Mouse (Mus musculus) heart, embryonic 10.5 days (tissue): ENCODE results near the gene Gabrp. TPM values are rescaled to one million over a fixed set of nuclear protein-coding genes. Genes with fewer than 3 reads are reported as not detected.

Experiments
- DNase-seq: peaks from one replicate; pipeline ENCODE4 v3.0.0-alpha.2; 2017; ENCODE audit warnings: low spot score
- H3K27ac ChIP-seq: fragments of 300-500 bp; sonication (generic); 2 replicates; pipeline ENCODE4 v1.5.1; 2016; ENCODE audit warnings: mild to moderate bottlenecking
- H3K27me3 ChIP-seq: fragments of 300-500 bp; sonication (generic); 2 replicates; pipeline ENCODE4 v1.6.1; 2016; ENCODE audit warnings: mild to moderate bottlenecking; ENCODE audit not compliant: poor library complexity, insufficient read depth, severe bottlenecking
- H3K36me3 ChIP-seq: fragments of 300-500 bp; sonication (generic); 2 replicates; pipeline ENCODE4 v1.6.1; 2016; ENCODE audit warnings: mild to moderate bottlenecking, moderate library complexity
- H3K4me1 ChIP-seq: fragments of 300-500 bp; sonication (generic); 2 replicates; pipeline ENCODE4 v1.6.1; 2016; ENCODE audit warnings: mild to moderate bottlenecking
- H3K4me3 ChIP-seq: fragments of 300-500 bp; sonication (generic); 2 replicates; pipeline ENCODE4 v1.5.1; 2016; ENCODE audit warnings: mild to moderate bottlenecking, moderate library complexity
- H3K9me3 ChIP-seq: fragments of 300-500 bp; sonication (generic); 2 replicates; pipeline ENCODE4 v1.6.1; 2016; ENCODE audit warnings: mild to moderate bottlenecking, moderate library complexity
- WGBS: fragments of 180-500 bp; shearing (Covaris S2); methylation state at CpG from one replicate; pipeline ENCODE4 v1.1.7; 2016; 5-methylcytosine and 5-hydroxymethylcytosine counted together
- polyA plus RNA-seq: library from polyadenylated mRNA; unstranded; fragments of >200 nt; fragmentation: Nextera tagmentation; extraction: Ambion mirVana; gene quantifications from 2 replicates; pipeline ENCODE4 v1.2.1, GENCODE M21; 2016

Gabrp gene
- polyA plus RNA-seq, 1 experiment from 2014 or later, result 3.6 TPM

DNA sequence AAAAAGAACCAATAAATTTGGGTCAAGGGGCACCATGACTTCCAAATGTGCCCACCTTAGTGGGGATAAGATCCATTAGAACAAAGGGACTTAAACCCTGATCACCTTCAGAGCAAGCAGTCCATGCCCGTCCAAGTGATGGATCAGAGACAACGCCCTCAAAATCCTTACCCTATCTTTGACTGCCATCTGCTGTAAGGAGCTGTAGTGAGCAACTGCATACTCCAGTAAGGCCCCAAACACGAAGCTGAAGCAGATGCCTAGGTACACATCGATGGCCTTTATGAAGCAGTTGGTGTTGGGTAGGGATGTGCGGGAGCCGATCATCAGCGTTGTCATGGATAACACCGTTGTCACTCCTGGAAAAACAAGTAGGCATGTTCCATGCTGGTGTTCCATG is 24.6 kb downstream of the Gabrp start:
- Histone ChIP-seq H3K27ac (no peak overlapping the region), H3K27me3 (no peaks in the 10 kb centered on the region), H3K36me3 (no peaks in the 10 kb centered on the region), H3K9me3 (no peaks in the 10 kb centered on the region), H3K4me1 (peaks cover 4% of the 10 kb centered on the region; the same call in 1 of the 2 replicates), H3K4me3 (no peak overlapping the region)
- 77% methylated on average over 8 of the region's 8 CpGs for WGBS
- no peak for DNase-seq

DNA sequence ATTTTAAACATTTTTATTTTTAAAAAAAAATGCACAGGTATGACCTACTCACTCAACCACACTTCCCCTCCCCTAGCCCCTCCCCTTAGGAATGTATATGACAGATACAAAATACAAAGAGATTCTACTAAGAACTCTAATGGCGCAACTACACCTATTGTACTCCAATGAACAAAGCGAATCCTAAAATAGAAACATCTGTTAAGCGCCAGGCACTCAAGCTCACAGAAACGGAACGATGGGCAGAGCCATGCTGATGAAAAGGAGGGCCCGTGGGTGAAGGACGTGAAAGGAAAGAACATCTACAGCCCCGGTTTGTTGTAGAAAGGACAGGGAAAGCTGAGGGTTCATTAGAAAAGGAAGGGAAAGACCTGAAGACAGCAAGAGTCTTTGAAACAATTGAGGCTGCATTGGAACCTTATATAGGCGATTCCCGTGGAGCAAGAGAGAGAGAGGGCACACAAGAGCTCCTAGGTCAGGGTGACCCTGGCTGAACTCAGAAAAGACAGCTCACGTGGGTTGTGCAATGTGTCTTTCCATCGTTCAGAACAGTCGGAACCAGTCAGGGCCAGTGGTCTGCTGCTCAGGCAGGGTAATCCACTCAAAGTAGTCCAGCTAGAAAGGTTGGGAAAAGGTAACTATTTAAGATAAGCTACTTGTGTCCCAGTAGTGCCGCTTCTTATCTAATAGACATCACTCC is 27.7 kb downstream of the Gabrp start:
- no peak for DNase-seq
- no peaks in the 10 kb centered on the region for H3K27me3 ChIP-seq
- 53% methylated on average over 14 of the region's 14 CpGs for WGBS
- no peak overlapping the region for H3K4me3 ChIP-seq
- no peaks in the 10 kb centered on the region for H3K36me3 ChIP-seq
- H3K9me3 ChIP-seq, result no peaks in the 10 kb centered on the region
- peaks cover 4% of the 10 kb centered on the region; the same call in 1 of the 2 replicates for H3K4me1 ChIP-seq
- H3K27ac ChIP-seq, result no peak overlapping the region

DNA sequence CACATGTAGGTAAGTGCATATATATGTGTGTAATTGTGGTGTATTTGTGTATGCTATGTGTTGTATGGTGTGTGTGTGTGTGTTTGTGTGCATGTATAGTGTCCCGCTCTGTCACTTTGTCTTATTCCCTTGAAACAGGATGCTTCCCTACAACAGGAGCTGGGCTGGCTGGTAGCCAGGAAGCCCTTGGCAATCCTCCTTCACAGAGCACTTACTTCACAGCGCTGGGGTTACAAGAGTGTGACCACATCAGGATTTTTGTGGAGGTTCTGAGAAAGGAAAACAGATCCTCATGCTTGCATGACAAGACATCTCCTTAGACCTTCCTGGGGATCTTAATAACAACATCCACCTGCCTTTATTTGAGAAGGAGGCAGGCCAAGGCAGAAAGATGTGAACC is 31.4 kb downstream of the Gabrp start:
- Histone ChIP-seq H3K4me3 (no peak overlapping the region), H3K4me1 (peaks cover 4% of the 10 kb centered on the region; the same call in 1 of the 2 replicates), H3K27ac (no peak overlapping the region), H3K27me3 (no peaks in the 10 kb centered on the region), H3K36me3 (no peaks in the 10 kb centered on the region), H3K9me3 (no peaks in the 10 kb centered on the region)
- DNase-seq, result no peak
- 83% methylated on average over 2 of the region's 2 CpGs for WGBS

DNA sequence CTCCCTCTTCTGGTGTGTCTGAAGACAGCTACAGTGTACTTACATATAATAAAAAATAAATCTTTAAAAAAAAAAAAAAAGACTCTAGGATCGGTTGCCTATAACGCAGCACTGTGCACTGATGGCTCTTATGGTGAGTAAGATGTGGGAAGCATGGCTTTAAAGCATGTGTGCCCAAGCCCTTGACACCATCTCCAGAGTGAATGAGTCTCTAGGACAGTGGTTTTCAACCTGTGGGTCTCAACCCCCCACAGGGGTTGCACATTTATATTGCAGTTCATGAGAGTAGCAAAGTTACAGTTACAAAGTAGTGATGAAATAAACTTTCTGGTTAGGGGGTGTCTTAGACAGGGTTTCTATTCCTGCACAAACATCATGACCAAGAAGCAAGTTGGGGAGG is 33.8 kb downstream of the Gabrp start:
- Histone ChIP-seq H3K9me3 (no peaks in the 10 kb centered on the region), H3K4me3 (no peak overlapping the region), H3K36me3 (no peaks in the 10 kb centered on the region), H3K27ac (no peak overlapping the region), H3K27me3 (no peaks in the 10 kb centered on the region), H3K4me1 (no peaks in the 10 kb centered on the region)
- no peak for DNase-seq
- 98% methylated on average over 2 of the region's 2 CpGs for WGBS

DNA sequence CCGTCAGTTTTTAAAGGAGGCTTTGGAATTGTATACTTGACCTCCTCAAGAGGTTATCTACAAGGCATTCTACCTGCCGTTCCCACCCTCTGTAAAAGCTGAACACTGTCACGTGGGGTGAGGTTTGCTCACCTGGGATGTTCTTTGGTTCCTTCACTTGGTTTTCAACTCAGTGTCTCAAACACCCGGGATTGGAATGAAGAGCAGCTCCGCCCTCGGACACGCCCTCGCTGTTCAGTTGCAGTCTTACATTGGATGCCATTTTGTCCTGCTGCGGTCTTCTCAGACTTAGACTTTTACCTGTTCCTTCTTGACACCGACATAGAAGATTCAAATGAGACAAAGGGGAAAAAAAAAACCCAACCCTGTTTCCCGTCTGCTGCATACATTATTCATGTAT is 34.6 kb downstream of the Gabrp start:
- no peak for DNase-seq
- Histone ChIP-seq H3K4me1 (no peaks in the 10 kb centered on the region), H3K9me3 (no peaks in the 10 kb centered on the region), H3K36me3 (no peaks in the 10 kb centered on the region), H3K27me3 (no peaks in the 10 kb centered on the region), H3K27ac (no peak overlapping the region), H3K4me3 (no peak overlapping the region)
- WGBS, result 51% methylated on average over 11 of the region's 11 CpGs

DNA sequence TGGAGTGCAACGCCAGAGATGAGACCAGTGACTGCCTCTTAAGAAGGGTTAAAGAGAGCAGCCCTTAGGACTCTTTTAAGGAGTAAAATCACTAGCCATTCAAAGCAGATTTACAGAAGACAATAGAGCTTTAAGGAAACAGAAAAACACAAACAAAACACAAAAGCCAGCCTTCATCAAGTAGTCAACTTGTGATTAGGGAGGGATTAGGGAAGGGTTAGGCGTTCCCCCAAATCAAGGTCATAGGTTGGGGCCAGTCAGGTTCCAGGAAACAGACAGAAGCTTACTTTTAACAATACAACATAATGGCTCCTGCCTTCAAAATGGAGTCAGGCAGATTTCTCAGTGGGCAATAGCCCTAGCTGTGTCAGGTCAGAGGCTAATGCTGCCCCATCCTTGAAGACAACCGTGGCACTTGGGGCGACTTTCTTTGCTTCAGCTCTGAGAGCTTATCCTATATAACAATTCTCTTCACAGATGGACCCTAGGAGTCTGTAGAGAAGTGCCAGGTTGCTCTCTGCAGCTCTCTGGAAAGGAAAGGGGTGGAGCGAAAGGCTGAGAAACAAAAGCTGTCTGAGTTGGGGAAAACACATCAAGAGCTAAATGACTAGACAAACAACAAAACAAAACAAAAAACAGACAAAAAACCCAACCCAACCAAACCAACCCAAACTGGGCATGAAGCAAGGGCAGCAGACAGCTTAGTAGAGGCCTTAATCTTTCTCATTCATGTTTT is 41.2 kb downstream of the Gabrp start:
- Histone ChIP-seq H3K9me3 (no peaks in the 10 kb centered on the region), H3K4me3 (no peak overlapping the region), H3K27me3 (no peaks in the 10 kb centered on the region), H3K36me3 (no peaks in the 10 kb centered on the region), H3K27ac (no peak overlapping the region), H3K4me1 (no peaks in the 10 kb centered on the region)
- 78% methylated on average over 5 of the region's 5 CpGs for WGBS
- no peak for DNase-seq

DNA sequence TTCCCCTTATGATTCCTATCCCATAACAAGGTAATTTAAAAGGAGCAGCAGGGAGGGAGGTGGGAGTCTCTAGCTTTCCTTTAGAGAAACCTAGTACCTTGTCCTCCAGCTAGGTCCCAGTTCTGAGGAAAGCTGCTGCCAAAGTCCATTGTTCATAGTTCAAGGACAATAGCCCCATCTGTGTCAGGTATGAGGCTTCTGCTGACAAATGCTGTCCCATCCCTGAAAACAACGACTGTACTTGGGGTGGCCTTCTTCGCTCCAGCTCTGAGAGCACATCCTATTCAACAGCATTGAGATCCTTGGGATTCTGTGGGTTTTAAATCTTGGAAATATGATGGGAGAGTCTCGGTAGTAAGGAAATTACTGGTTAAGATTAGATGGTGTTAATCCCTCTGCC is 42.1 kb downstream of the Gabrp start:
- H3K36me3 ChIP-seq, result no peaks in the 10 kb centered on the region
- no peak for DNase-seq
- H3K27me3 ChIP-seq, result no peaks in the 10 kb centered on the region
- H3K27ac ChIP-seq, result no peak overlapping the region
- H3K4me1 ChIP-seq, result no peaks in the 10 kb centered on the region
- no peak overlapping the region for H3K4me3 ChIP-seq
- no peaks in the 10 kb centered on the region for H3K9me3 ChIP-seq
- 80% methylated on average over 3 of the region's 3 CpGs for WGBS

DNA sequence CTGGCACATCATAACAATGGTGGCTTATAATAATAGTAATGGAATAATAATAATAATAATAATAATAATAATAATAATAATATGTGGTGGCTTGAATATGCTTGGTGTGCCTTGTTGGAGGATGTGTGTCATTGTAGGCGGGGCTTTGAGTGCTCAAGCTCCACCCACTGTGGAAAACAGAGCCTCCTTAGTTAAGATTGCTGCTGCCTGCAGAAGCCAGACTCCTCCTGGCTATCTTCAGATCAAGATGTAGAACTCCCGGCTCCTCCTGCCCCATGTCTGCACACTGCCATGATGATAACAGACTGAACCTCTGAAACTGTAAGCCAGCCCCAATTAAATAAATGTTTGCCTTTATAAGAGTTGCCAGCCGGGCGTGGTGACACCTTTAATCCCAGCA is 44.2 kb downstream of the Gabrp start:
- Histone ChIP-seq H3K9me3 (no peaks in the 10 kb centered on the region), H3K27me3 (no peaks in the 10 kb centered on the region), H3K4me3 (no peak overlapping the region), H3K27ac (no peak overlapping the region), H3K36me3 (no peaks in the 10 kb centered on the region), H3K4me1 (no peaks in the 10 kb centered on the region)
- DNase-seq, result no peak
- WGBS, result 75% methylated on average over 4 of the region's 4 CpGs

DNA sequence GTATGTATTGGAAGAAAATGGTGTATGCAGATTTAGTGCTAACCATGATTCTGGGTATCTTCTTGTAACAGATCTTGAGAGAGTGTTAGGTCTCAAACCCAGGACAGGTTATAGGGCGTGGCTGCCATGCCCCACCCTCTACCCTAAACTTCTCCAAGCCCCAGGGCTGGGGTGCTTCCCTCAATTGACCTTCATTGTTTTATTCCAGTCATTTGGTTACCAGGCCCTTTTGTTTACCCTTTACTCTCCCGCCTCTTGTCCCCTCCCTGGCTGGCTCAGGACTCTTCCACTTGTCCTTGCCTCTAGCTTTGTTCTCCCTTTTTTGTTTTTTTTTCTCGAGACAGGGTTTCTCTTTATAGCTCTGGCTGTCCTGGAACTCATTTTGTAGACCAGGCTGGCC is 45.2 kb downstream of the Gabrp start:
- H3K9me3 ChIP-seq, result no peaks in the 10 kb centered on the region
- no peak overlapping the region for H3K27ac ChIP-seq
- WGBS, result 65% methylated on average over 3 of the region's 3 CpGs
- H3K27me3 ChIP-seq, result no peaks in the 10 kb centered on the region
- no peak overlapping the region for H3K4me3 ChIP-seq
- H3K4me1 ChIP-seq, result no peaks in the 10 kb centered on the region
- H3K36me3 ChIP-seq, result no peaks in the 10 kb centered on the region
- DNase-seq, result no peak

DNA sequence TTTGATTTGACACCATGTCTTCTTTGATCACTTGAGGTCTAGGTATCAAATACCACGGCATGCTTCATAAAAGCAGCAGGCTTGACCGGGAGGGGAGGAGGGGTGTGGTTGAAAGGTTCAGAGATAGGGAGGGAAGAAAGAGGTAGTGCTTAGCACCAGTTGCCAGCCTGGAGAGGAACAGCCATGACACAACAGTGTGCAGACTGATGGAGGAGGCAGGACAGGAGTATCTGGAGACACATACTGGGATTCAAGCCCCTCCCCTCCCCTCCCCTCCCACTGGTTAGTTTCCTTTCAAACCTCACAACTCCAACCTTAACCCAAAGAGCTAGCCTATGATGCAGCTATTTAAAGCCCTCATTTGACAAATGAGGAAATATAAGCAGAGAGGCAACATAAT is 49.2 kb downstream of the Gabrp start:
- H3K9me3 ChIP-seq, result no peaks in the 10 kb centered on the region
- 65% methylated on average over 2 of the region's 2 CpGs for WGBS
- no peak overlapping the region for H3K27ac ChIP-seq
- no peaks in the 10 kb centered on the region for H3K27me3 ChIP-seq
- no peak for DNase-seq
- H3K36me3 ChIP-seq, result no peaks in the 10 kb centered on the region
- H3K4me1 ChIP-seq, result no peaks in the 10 kb centered on the region
- no peak overlapping the region for H3K4me3 ChIP-seq

DNA sequence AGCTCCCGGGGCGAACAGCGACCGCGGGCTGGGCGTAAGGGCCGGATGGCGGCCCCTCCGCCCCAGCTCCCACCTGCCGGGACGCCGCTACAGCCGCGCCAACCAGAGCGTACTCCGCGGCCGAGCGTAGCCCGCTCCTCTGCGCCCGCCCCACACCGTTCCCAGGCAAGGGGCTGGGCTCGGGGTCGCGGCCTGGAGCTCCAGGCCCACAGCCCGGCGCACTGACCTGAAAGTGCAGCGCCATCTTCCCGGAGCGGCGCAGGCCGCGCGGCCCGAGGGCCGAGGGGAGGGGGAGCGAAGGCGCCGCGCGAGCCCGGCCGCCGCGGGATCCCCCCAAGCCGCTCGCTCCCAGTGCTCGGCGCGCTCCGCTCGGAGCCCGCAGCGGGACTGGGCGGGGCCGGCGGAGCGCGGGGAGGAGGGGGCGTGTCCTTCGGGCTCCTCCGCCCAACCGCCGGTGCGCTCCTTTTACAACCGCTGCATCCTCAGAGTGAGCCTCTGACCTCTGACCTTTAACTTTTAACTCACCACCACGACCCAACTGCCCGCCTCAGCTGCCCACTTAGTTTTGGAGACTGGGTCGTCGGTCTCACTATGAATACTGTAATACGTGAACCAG is 65.3 kb downstream of the Gabrp start, which contains the start of gene Ranbp17:
Gene Ranbp17 (minus strand): TSS at position 371 of the 616 bp plus-strand sequence.
- DNase-seq, result peak; percentile 84
- Histone ChIP-seq H3K27ac (peak within 1 kb of the TSS; percentile 96), H3K9me3 (no peaks in the 10 kb centered on the region), H3K4me1 (peaks cover 5% of the 10 kb centered on the region; the same call in 1 of the 2 replicates), H3K36me3 (no peaks in the 10 kb centered on the region), H3K4me3 (peak within 1 kb of the TSS; percentile 97), H3K27me3 (no peaks in the 10 kb centered on the region)
- 1% methylated on average over 72 of the region's 72 CpGs for WGBS

DNA sequence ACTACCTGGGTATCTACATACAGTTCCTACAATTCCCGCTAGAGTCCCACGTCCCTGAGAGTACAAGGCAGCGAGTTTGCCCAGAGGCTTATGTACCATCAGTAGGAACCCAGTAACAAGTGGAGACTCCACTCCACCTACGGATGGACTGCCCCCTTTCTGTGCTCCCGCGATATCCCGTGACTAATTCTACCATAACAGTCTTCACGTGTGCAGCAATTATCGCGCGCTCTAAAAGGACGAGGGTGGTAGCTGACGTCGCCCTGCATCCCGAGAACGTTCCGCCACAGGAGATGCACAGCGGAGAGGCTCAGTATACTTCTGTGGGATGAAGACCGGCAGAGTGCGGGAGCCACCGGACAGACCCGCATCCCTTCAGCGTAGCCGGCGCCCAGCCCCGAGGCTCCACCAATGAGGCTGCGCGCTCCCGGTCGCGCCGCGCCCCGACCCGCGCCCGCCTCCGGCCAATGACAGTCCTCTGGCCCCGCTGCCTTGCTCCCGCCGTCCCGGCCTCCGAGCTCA is 65.8 kb downstream of the Gabrp start:
- peak; percentile 91 for DNase-seq
- under 1% methylated on average over 43 of the region's 43 CpGs for WGBS
- Histone ChIP-seq H3K9me3 (no peaks in the 10 kb centered on the region), H3K4me3 (peak overlapping the region; percentile 97), H3K4me1 (peaks cover 5% of the 10 kb centered on the region; the same call in 1 of the 2 replicates), H3K27me3 (no peaks in the 10 kb centered on the region), H3K27ac (peak overlapping the region; percentile 96), H3K36me3 (no peaks in the 10 kb centered on the region)

DNA sequence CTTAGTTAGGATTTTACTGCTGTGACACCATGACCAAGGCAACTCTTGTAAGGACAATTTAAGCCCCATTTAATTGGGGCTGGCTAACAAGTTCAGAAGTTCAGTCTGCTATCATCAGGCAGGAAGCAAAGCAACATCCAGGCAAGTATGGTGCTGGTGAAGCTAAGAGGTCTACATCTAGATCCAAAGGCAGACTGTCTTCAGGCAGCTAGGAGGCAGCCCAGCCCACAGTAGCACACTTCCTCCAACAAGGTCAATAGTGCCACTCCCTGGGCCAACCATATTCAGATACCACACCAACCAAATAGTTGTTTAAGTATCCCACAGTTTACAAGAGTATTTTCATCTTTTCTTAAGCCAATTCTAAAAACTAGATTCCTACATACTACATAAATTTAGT is 69.4 kb downstream of the Gabrp start:
- Histone ChIP-seq H3K4me1 (peaks cover 5% of the 10 kb centered on the region; the same call in 1 of the 2 replicates), H3K9me3 (no peaks in the 10 kb centered on the region), H3K27me3 (no peaks in the 10 kb centered on the region), H3K36me3 (no peaks in the 10 kb centered on the region), H3K4me3 (no peak overlapping the region), H3K27ac (no peak overlapping the region)
- DNase-seq, result no peak
